Mouse (Mus musculus): ENCODE measurements around the gene Drc1.

The Drc1 gene

GRCm38 (mm10) chr5:30281291-30281732, at the start of gene Drc1:
Gene Drc1, plus strand, starts transcription at chr5:30281388.
- DNase-seq: peak; percentile 33

- DNase-seq: no peak
These were observed 49.3 kb upstream of the Drc1 start for GRCm38 (mm10) chr5:30231891-30232270.

GRCm38 (mm10) chr5:30232271-30232971, 48.8 kb upstream of the Drc1 start, which contains the start of gene Selenoi:
Gene Selenoi, plus strand, starts transcription at chr5:30232581.
- peak; percentile 100 for DNase-seq

DNA sequence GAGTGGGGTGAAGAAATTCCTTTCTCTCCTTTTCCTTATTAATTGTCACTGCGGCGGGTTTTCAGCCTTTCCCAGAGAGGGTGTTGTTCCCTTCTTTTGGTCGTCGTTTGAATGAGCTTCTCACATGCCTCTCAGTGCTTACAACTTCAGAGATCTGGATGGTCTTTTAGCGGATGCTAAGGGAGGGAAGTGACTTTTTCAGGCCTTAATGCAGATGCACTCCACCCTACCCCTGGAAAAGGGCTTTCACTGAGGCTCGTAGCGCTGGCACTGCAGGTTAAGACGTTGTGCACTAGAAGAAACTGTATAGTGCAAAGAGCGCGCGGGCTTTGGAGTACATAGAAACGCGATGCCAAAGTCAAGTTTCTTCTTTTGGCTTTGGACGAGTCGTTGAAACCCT, 48.1 kb upstream of the Drc1 start:
- DNase-seq: peak; percentile 21

DNA sequence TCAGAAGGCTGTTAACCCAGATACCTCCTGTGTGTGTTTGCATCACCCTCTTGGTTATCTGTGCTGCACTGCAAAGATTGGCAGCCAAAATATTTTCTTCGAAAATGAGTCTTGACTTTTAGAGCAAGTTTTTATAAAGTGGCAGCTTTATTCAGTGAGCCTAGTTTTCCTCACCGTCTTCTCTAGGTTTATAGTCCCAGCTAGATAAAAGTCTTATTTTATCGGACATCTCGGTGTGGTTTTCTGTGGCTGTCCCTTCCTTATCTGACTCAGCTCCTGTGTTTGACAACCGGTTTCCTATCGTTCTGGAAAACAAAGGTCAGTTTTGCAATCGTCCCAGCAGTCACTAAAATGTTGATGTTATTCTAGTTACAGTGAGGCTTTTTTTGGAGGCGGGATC, 47.2 kb upstream of the Drc1 start:
- DNase-seq: no peak

DNA sequence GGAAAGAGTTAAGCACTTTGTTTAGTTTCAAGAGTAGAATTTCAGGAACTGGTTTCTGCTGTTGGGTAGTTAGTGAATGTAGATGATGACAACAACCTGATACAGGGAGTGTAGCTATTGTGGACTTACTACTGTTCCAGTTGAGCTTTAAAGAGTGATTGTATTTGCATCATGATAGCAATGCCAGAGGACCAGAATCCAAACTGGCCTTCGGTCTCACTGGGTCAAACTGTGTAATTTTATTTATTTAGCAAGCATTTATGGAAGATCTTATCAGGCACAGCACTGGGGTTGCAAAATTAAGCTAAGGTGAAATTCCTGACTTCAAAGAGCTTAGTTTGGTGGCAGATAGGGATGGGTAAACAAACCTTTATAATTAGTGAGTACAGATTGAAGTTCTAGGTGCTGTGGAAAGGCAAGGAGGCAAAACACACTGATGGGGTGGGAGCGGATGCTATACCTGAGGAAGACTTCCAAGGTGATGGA, 45.5 kb upstream of the Drc1 start:
- DNase-seq: no peak

- DNase-seq: no peak
These were observed 42.7 kb upstream of the Drc1 start for GRCm38 (mm10) chr5:30238533-30238932.

GRCm38 (mm10) chr5:30240552-30240951, 40.6 kb upstream of the Drc1 start:
- DNase-seq: no peak

GRCm38 (mm10) chr5:30242410-30242809, 38.8 kb upstream of the Drc1 start:
- no peak for DNase-seq

GRCm38 (mm10) chr5:30243741-30244140, 37.4 kb upstream of the Drc1 start:
- no peak for DNase-seq

DNA sequence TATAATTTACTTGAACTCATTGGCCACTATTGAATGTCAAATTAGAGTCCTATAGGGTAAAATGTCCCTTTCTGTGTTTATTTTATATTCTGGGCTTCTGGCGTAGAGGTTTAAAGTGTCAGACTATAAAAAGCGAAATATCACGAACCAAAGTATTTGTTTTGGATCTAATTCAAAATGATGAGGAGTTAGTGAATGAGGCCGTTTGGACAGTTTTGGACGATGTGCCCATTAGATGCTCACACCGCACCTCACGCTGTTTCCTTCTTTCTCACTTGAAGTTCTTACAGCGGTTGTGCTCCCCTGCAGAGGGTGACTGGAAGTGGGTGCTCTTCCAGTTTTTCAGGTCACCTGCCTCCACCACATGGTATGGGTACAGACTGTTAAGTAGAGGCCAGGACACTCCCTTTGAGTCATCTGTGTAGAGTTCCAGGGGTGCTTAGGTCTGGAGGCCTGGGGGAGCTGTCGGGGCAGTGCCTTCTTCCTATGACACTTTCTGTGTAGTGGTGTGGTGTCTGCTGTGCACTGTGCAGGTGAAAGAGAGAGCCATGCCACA, 35.2 kb upstream of the Drc1 start:
- no peak for DNase-seq

DNA sequence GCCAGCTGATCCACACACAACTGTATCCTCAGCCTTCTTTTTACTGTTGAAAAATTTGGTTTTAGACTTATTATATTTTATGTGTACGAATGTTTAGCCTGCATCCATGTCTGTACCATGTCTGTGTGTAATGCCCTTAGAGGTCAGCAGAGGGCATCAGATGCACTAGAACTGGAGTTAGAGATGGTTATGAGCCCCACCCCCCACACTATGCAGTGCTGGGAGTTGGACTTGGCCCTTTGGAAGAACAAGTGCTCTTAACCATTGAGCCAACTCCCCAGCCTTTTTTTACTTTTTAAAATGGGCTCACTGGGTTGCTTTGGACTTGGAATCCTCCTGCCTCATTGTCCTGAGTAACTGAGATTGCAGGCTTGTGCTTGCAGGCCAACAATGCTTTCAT, 33.5 kb upstream of the Drc1 start:
- no peak for DNase-seq

GRCm38 (mm10) chr5:30255567-30256354, 25.4 kb upstream of the Drc1 start:
- DNase-seq: no peak

GRCm38 (mm10) chr5:30258776-30259175, 22.4 kb upstream of the Drc1 start:
- peak; percentile 52 for DNase-seq

GRCm38 (mm10) chr5:30270571-30271190, 10.5 kb upstream of the Drc1 start:
- DNase-seq: no peak

- no peak for DNase-seq
These were observed 9.4 kb upstream of the Drc1 start for GRCm38 (mm10) chr5:30271599-30272281.

GRCm38 (mm10) chr5:30276361-30276760, 4.8 kb upstream of the Drc1 start:
- DNase-seq: no peak

DNA sequence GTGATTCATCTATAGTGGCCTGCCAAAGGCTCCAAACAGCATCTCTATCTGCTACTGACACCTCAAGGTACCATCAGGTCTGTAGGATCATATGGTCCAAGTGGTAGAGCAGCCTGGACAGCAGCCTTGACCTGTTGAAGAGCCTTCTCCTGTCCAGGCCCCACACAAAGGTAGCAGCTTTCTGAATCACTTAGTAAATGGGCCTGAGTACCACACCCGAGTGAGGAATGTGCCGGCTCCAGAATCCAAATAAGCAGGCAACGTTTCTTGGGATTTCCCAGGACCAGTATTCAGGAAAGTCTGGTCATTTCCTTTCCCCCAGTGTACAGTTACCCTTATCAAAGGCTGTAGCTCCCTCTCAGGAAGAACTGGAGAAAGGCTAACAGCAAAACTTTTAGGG, 2.2 kb upstream of the Drc1 start:
- no peak for DNase-seq

DNA sequence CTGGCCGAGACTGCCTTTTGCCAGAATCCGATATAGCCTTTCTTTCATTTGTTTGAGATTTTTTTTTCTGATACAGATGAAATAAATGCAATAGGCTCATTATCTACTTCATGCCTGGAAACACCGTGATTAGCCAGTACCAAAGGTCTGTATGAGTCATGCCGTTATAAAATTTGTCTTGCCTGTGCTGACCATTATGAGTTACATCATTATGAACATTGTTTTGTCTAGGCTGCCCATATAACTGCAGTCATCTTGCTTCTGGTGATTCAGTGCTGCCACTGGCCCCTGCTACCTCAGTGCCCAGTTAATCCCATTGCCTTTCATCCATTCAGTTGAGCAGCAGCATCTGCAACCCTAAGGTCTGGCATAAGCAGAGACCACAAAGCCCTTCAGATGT, 1.7 kb upstream of the Drc1 start:
- no peak for DNase-seq

DNA sequence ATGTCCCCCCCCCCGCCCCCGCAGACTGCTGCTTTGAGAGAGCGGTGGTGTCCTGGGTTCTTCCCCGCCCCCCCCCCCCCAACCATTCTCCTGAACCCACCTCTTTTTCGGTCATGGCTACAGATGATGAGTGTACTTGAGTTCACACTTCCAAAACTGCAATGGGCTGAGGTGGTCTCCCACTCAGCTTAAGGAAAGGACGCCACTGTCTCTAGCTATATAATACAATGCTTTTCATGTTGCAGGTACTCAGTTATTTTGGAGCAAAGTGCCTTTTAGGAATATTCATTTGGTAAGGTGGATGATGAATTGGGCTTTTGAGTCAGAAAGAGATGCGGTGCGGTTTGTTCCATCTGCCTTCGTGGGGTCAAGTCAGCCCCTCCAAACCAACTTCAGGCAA, 324 bp upstream of the Drc1 start:
- DNase-seq: no peak

DNA sequence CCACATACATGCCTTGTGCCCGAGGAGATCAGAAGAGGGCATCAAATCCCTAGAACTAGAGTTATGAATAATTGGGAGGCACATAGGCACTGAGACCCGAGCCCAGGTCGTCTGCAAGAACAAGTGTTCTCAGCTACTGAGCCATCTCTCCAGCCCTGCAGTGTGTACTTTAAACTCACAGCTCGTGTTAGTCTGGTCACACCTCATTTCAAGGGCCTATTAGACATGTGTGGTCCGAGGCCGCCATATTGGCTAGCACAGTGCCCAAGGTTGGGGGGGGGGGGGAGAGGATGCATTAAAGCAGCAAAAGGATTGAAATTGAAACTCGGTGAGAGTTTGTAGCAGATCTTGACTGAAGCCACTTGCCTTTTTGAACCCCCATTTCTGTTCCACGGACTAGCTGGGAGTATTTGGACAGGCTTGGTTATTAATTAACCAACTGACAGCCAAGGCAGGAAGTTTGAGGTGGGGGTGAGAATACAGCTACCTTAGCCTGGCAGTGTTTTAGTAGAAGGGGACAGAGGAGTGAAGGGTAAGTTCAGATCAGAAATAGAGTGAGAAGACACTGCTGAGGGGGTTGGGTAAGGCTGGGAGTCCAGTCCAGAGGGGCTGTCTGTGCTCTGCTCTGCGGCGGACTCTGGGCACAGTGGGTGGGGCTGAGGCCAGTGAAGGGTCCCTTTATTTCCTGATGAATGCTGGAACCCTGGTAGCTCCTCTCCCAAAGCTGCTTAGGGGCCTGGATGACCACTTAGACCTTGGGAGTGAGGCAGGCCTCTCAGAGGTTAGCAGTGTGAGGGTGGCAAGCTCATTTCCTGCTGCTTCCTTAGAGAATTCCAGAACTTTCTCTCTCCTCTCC, 5.0 kb downstream of the Drc1 start:
- no peak for DNase-seq

Measured in cerebellum, adult 11-12 months (tissue).